Mouse (Mus musculus) erythroblast, embryonic 14.5 days (primary cell): ENCODE measurements around the gene Ace2. TPM values are rescaled to one million over a fixed set of nuclear protein-coding genes. Genes with fewer than 3 reads are reported as not detected.
A peak's percentile ranks its signal among the peaks of the same experiment; 100 is the strongest.

Experiments
- H3K27me3 ChIP-seq: 2 replicates; pipeline ENCODE4 v1.6.1; 2012; ENCODE audit warnings: inconsistent platforms; ENCODE audit not compliant: control insufficient read depth
- H3K36me3 ChIP-seq: 2 replicates; pipeline ENCODE4 v1.6.1; 2012; ENCODE audit warnings: mild to moderate bottlenecking, inconsistent platforms; ENCODE audit not compliant: control insufficient read depth
- H3K4me1 ChIP-seq: 2 replicates; pipeline ENCODE4 v1.6.1; 2012; ENCODE audit warnings: inconsistent platforms; ENCODE audit not compliant: control insufficient read depth
- H3K4me3 ChIP-seq: replicated peaks from 2 replicates; pipeline ENCODE3; 2012; ENCODE audit warnings: moderate library complexity, mild to moderate bottlenecking, inconsistent platforms
- H3K9me3 ChIP-seq: 2 replicates; pipeline ENCODE4 v1.6.1; 2012; ENCODE audit warnings: low read length, inconsistent platforms, mixed read lengths; ENCODE audit not compliant: control insufficient read depth
- GATA1 ChIP-seq: IDR thresholded peaks from 2 replicates; pipeline ENCODE4 v1.6.1; 2012; ENCODE audit warnings: low read length, inconsistent platforms, mixed read lengths
- TAL1 ChIP-seq: IDR thresholded peaks from 3 replicates; pipeline ENCODE4 v1.6.1; 2012; ENCODE audit warnings: low read length, inconsistent platforms, mixed read lengths
- polyA plus RNA-seq: library from polyadenylated mRNA; stranded (reverse); fragments of >175 nt; gene quantifications from 2 replicates; pipeline ENCODE4 v1.2.3, GENCODE M21; 2012

Gene Ace2
- polyA plus RNA-seq, 1 experiment, result not detected

GRCm38 (mm10) chrX:164175311-164175710 is 36.2 kb downstream of the Ace2 start:
- Histone ChIP-seq H3K4me3 (no peak overlapping the region), H3K4me1 (peaks cover 2% of the 10 kb centered on the region), H3K27me3 (peaks cover 10% of the 10 kb centered on the region), H3K36me3 (no peaks in the 10 kb centered on the region), H3K9me3 (no peaks in the 10 kb centered on the region)
- TF ChIP-seq GATA1 (no peak), TAL1 (no peak)

GRCm38 (mm10) chrX:164175780-164176179 is 36.6 kb downstream of the Ace2 start:
- TF ChIP-seq TAL1, result no peak
- TF ChIP-seq GATA1, result no peak
- Histone ChIP-seq H3K36me3 (no peaks in the 10 kb centered on the region), H3K4me1 (peaks cover 2% of the 10 kb centered on the region), H3K9me3 (no peaks in the 10 kb centered on the region), H3K27me3 (peaks cover 10% of the 10 kb centered on the region), H3K4me3 (no peak overlapping the region)

GRCm38 (mm10) chrX:164178856-164179255 is 39.7 kb downstream of the Ace2 start:
- H3K4me3 ChIP-seq, result no peak overlapping the region
- peaks cover 2% of the 10 kb centered on the region for H3K4me1 ChIP-seq
- H3K27me3 ChIP-seq, result peaks cover 10% of the 10 kb centered on the region
- H3K9me3 ChIP-seq, result no peaks in the 10 kb centered on the region
- TF ChIP-seq GATA1 (no peak), TAL1 (no peak)
- no peaks in the 10 kb centered on the region for H3K36me3 ChIP-seq

GRCm38 (mm10) chrX:164179746-164180145 is 40.6 kb downstream of the Ace2 start:
- Histone ChIP-seq H3K27me3 (peaks cover 6% of the 10 kb centered on the region), H3K4me1 (peaks cover 2% of the 10 kb centered on the region), H3K9me3 (no peaks in the 10 kb centered on the region), H3K4me3 (no peak overlapping the region), H3K36me3 (no peaks in the 10 kb centered on the region)
- TF ChIP-seq GATA1 (no peak), TAL1 (no peak)

GRCm38 (mm10) chrX:164183844-164184243 is 44.7 kb downstream of the Ace2 start:
- Histone ChIP-seq H3K36me3 (no peaks in the 10 kb centered on the region), H3K27me3 (peaks cover 2% of the 10 kb centered on the region; the same call in 1 of the 2 replicates), H3K4me1 (peaks cover under 1% of the 10 kb centered on the region), H3K9me3 (no peaks in the 10 kb centered on the region), H3K4me3 (no peak overlapping the region)
- TF ChIP-seq GATA1 (no peak), TAL1 (no peak)

GRCm38 (mm10) chrX:164189880-164190279 is 50.7 kb downstream of the Ace2 start:
- H3K36me3 ChIP-seq, result no peaks in the 10 kb centered on the region
- H3K27me3 ChIP-seq, result peaks cover 2% of the 10 kb centered on the region; the same call in 1 of the 2 replicates
- H3K4me1 ChIP-seq, result no peaks in the 10 kb centered on the region
- no peaks in the 10 kb centered on the region for H3K9me3 ChIP-seq
- TF ChIP-seq GATA1, result no peak
- no peak overlapping the region for H3K4me3 ChIP-seq

GRCm38 (mm10) chrX:164197679-164198078 is 58.5 kb downstream of the Ace2 start:
- no peaks in the 10 kb centered on the region for H3K9me3 ChIP-seq
- 0 out of 2 replicates have a peak, but pooled peaks have one; percentile 25 for TF ChIP-seq GATA1
- peak; percentile 43; the same call in 2 of the 3 replicates for TF ChIP-seq TAL1
- no peaks in the 10 kb centered on the region for H3K27me3 ChIP-seq

GRCm38 (mm10) chrX:164200547-164200946 is 61.4 kb downstream of the Ace2 start:
- H3K9me3 ChIP-seq, result no peaks in the 10 kb centered on the region
- no peaks in the 10 kb centered on the region for H3K27me3 ChIP-seq
- no peak overlapping the region for H3K4me3 ChIP-seq
- no peaks in the 10 kb centered on the region for H3K36me3 ChIP-seq
- H3K4me1 ChIP-seq, result peaks cover 13% of the 10 kb centered on the region
- no peak for TF ChIP-seq TAL1
- TF ChIP-seq GATA1, result no peak

More at GRCm38 (mm10) chrX:164197679-164198078, 58.5 kb downstream of the Ace2 start:
- no peak overlapping the region for H3K4me3 ChIP-seq
- no peaks in the 10 kb centered on the region for H3K36me3 ChIP-seq
- H3K4me1 ChIP-seq, result peaks cover 13% of the 10 kb centered on the region

- Histone ChIP-seq H3K9me3 (no peaks in the 10 kb centered on the region), H3K27me3 (no peaks in the 10 kb centered on the region), H3K4me1 (no peaks in the 10 kb centered on the region), H3K36me3 (no peaks in the 10 kb centered on the region), H3K4me3 (no peak overlapping the region)
- no peak for TF ChIP-seq GATA1
Observed at GRCm38 (mm10) chrX:164221989-164222388, 82.9 kb downstream of the Ace2 start.

- TF ChIP-seq TAL1 (no peak), GATA1 (no peak)
- Histone ChIP-seq H3K4me3 (no peak overlapping the region), H3K9me3 (0 out of 2 replicates have a peak, but pooled peaks cover 2% of the 10 kb centered on the region), H3K27me3 (no peaks in the 10 kb centered on the region), H3K4me1 (no peaks in the 10 kb centered on the region), H3K36me3 (no peaks in the 10 kb centered on the region)
Observed at GRCm38 (mm10) chrX:164233380-164233779, 94.2 kb downstream of the Ace2 start.

Other genes with a start within 250 kb of the Ace2 start
- 0.04 and 0.12 TPM in 2 replicates for gene Ap1s2, start 230.3 kb upstream of the Ace2 start, polyA plus RNA-seq
- gene Zrsr2, start 180.7 kb upstream of the Ace2 start, polyA plus RNA-seq, result 2.6 and 3.9 TPM in 2 replicates
- not detected in 2 replicates for gene Car5b, start 111.3 kb upstream of the Ace2 start, polyA plus RNA-seq
- 1.5 and 1.9 TPM in 2 replicates for gene Siah1b, start 62.8 kb upstream of the Ace2 start, polyA plus RNA-seq
- gene Cltrn, start 50.5 kb upstream of the Ace2 start, polyA plus RNA-seq, result not detected in 2 replicates
- not detected in 2 replicates for gene Bmx, start 118.9 kb downstream of the Ace2 start, polyA plus RNA-seq
- gene Pir, start 130.0 kb downstream of the Ace2 start, polyA plus RNA-seq, result 1.6 and 3.7 TPM in 2 replicates
- gene Vegfd, start 234.0 kb downstream of the Ace2 start, polyA plus RNA-seq, result not detected in 2 replicates